Mouse (Mus musculus): ENCODE results near the gene Mup14.
"Not testable (repeated sequence)": the region's sequence is repeated elsewhere in the genome, so short reads cannot be mapped to it uniquely, and the experiment has no call there.

GRCm38 (mm10) chr4:61303900-61304299, at the start of gene Mup14:
- TF ChIP-seq CTCF (IDR thresholded peaks at IDR 0.05; ENCODE audit: low read depth, low read length); POLR2A (IDR thresholded peaks at IDR 0.05; ENCODE audit: extremely low read depth, insufficient read depth, low read length): not testable (repeated sequence)

All from liver, adult 2 months (tissue).